Mouse (Mus musculus) G1E-ER4 (cell line): Measurements from ENCODE around the gene Tacr2. TPM values are rescaled to one million over a fixed set of nuclear protein-coding genes. Genes with fewer than 3 reads are reported as not detected.

Experiments
- GATA1 ChIP-seq: IDR thresholded peaks from one replicate; pipeline ENCODE4 v1.8.0; 2012; ENCODE audit warnings: low read length, inconsistent platforms
- polyA plus RNA-seq: library from polyadenylated mRNA; stranded (reverse); fragments of >175 nt; gene quantifications from 2 replicates; pipeline ENCODE4 v1.2.3, GENCODE M21; 2012

Gene Tacr2
- polyA plus RNA-seq, 1 experiment, result not detected

- TF ChIP-seq GATA1, result no peak
Observed at GRCm38 (mm10) chr10:62230708-62231394, 21.4 kb upstream of the Tacr2 start, which contains the start of gene Tspan15. Gene Tspan15, minus strand, starts transcription at chr10:62231251.

DNA sequence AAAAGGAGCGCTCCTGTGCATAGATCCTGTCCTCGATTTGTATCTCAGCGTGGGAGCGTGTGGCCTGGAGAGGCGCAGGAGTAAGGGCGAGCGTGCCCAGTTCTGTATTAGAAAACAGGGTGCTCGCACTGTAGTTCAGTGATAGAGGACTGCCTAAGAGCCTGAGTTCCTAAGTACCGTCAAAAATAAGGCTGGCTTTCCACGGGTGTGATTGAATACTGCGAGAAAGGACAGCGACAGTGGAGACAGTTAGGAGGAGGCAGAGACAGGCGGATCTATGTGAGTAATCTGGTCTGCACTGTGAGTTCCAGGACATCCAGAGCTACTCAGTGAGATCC is 20.9 kb upstream of the Tacr2 start:
- TF ChIP-seq GATA1, result no peak

DNA sequence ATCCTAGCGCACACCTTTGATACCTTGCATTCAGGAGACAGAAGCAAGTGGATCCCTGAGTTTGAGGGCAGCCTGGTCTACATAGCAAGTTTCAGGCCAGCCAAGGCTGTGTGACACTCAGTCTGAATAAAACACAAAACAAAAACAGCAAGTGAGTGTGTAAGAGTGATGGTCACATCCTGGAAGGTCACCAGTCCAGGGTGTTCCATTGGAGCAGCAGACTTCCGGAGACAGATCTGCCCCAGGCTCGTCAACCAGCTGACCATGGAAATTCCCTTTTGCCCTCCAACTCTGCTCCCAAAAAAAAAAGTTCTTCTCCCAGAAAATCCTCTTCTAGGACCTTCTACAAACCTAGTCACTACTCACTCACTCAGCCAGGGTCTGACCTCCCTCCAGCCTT is 20.4 kb upstream of the Tacr2 start:
- TF ChIP-seq GATA1, result no peak

DNA sequence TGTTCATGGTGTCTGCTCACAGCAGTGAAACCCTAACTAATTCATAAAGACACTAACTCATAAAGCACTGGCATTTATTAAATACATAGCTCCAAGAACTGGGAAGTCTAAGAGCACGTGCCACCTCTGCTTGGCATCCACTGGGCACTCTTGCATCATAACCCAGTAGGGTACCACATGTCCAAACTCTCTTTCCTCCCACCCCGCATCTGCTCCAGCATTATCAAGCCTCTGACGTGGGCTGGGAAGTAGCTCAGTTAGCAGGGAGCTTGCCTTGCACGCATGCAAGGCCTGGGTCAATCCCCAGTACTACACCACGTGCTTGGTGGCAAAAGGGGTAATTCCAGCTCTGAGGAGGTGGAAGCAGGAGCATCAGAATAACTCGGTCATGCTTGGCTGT is 16.1 kb upstream of the Tacr2 start:
- no peak for TF ChIP-seq GATA1

DNA sequence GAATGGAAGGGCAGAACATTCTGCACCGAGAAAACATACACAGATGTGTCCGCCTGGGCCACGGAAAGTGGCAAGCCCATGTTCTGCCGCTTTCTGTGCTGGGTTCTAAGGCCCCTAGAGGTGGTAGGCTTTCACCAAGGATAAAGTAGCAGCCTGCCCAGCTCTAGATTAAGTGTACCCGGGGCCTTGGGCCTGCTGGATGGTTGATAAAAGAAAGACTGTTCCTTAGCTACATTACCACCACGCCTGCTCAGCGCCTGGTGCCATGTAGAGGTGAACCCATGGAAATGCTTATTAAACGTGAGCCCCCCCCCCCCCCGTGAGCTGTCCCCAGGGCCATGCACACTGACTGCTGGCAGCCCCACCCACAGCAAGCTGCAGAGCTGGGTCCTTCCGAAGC is 15.0 kb upstream of the Tacr2 start:
- TF ChIP-seq GATA1, result no peak

DNA sequence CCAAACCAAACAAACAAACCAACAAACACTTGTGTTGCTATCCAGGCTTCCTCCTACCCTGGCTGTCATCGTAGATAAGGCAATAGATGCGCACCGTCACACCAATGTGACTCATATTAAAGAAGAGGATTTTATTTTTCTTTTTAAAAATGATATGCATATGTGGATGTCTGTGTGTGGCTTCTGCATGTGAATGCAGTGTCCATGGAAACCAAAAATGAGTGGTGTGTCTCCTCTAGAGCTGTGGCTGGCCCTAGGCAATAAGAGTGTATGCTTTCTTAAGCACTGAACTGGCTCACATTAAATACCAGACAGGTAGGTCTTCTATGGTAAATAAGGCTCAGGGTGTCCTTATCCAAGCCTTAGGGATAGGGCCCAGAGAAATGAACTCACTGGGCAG is 13.6 kb upstream of the Tacr2 start:
- no peak for TF ChIP-seq GATA1

- no peak for TF ChIP-seq GATA1
Observed at GRCm38 (mm10) chr10:62239270-62239669, 13.0 kb upstream of the Tacr2 start.

GRCm38 (mm10) chr10:62242358-62242757 is 9.9 kb upstream of the Tacr2 start:
- no peak for TF ChIP-seq GATA1

DNA sequence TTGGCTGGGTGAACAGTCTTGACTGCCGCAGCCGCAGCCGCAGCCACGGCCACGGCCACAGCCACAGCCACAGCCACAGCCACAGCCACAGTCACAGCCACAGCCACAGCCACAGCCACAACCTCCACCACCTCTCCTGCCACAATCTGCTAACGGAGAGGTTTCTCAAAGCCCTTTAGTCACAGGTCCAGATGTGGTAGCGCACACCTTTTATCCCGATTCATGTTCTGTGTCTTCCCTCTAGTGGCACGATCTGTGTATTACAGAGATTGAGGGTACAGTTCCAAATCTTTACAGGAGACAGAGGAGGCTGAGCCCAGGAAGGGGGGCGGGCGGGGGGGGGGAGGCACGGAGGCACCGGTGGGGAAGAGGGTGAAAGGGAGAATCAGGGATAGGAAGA is 9.3 kb upstream of the Tacr2 start:
- no peak for TF ChIP-seq GATA1

GRCm38 (mm10) chr10:62244067-62244466 is 8.2 kb upstream of the Tacr2 start:
- no peak for TF ChIP-seq GATA1

DNA sequence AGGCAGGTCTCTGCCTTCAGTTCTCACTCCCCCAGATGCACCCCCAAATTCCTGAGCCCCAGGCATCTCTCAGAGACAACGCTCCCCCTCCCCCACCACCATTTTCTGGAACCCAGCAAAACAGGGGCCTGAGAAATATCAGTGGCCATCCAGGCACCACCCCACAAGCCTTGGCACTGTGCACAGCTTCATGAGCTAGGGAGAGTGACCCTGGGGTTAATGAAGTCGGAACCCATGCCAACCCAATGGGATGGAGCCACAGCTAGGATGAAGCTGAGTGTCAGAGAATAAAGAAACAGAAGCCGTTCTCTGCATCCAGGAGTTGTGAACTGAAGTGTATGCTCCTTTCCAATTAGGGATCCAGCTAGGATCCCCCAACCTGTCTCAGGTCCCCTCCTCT is 5.1 kb upstream of the Tacr2 start:
- no peak for TF ChIP-seq GATA1

DNA sequence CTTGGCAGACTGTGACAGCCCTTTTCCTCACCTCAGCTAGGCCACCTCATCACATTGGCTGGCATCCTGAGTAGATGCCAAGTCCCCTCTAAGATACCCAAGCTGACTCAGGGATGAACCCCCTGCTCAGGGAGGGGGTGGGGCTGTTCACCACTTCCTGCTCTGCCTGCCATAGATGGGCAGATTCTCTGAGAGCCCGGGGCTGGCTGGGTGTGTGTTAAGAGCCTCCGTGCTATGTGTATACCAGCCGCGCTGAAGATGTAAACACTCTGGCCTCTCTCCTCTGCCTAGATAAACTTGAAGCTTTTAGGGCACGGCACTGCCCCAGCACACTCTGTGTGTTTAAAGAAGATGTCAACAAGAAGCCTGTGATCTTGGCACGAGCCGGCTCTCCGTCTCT is 4.4 kb upstream of the Tacr2 start:
- no peak for TF ChIP-seq GATA1

DNA sequence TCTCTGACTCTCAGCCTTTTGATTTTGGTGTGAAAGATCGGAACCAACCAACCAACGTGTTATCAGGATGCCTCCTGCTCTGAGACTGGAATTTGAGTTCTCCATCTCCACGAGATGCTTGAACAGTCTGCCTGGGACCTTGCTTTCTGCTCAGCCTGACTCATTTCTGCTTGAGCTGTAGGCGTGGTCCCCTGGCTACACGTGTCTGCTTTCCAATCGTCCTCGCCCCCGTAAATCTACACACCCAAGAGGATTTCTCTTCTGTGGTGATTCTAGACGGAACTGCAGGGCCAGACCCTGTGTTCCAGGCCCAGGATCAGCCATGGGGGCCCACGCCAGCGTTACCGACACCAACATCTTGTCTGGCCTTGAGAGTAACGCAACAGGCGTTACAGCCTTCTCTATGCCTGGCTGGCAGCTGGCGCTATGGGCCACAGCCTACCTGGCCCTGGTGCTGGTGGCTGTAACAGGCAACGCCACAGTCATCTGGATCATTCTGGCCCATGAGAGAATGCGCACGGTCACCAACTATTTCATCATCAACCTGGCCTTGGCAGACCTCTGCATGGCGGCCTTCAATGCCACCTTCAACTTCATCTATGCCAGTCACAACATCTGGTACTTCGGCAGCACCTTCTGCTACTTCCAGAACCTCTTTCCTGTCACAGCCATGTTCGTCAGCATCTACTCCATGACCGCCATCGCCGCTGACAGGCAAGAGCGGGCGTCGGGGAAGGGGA is 428 bp downstream of the Tacr2 start:
- no peak for TF ChIP-seq GATA1

DNA sequence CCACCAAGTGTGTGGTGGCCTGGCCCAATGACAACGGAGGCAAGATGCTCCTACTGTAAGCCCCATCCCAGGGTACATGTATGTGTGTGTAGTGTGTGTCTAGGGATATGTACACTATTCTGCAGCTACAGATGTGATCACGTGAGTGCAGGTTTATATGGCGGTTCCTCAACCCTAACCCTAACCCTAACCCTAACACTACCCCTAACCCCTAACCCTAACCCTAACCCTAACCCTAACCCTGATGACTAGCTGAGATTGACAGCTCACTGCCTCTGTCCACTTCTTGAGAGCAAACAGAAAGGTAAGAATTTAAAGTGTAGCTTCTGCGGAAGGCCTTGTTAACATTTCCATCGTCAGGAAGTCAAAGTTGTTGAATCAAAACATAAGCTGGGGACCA is 6.1 kb downstream of the Tacr2 start:
- TF ChIP-seq GATA1, result no peak

GRCm38 (mm10) chr10:62261115-62261886 is 9.1 kb downstream of the Tacr2 start:
- TF ChIP-seq GATA1, result no peak

- no peak for TF ChIP-seq GATA1
Observed at GRCm38 (mm10) chr10:62264299-62264698, 12.1 kb downstream of the Tacr2 start.
